Mouse (Mus musculus) thymus, postnatal 4 days (tissue): Measurements from ENCODE around the gene Pak4.

ENCODE experiments used
- DNase-seq: peaks from one replicate; pipeline ENCODE4 v3.0.0; 2021

The Pak4 gene

GRCm38 (mm10) chr7:28587644-28588043, 10.3 kb downstream of the Pak4 start:
- DNase-seq, result no peak

DNA sequence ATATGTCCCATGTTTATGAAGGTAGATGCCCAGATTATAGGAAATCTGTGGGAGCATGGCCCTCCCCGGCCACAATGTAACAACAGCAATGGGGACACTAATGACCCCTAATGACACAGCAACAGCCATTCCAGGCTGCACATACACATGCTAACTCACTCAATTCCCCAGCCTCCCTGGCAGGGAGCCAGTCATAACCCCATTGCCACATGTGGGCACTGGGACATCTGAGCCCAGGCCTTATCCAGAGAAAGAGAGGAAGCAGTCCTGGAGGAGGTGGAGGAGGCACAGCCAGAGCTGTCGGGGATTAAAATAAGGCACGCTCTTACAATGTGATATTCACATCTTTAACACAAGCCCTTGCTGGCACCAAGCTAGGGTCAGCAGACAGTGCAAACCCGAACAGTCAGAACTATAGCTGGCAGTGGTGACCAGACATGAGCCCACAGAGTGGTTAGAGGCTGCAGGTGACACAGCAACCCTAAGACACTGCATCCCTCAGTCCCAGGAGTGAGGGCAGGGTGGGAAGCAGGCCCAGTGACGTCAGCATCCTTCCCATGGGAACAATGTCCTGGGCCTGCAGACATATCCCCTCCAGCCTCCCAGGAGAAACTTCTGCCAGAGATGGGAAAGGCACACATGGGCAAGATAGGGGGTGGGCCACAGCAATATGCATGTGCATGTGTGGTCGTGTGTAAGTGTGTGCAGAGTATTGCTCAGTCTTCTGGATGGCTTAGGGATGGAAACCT, 11.1 kb downstream of the Pak4 start:
- DNase-seq, result no peak

DNA sequence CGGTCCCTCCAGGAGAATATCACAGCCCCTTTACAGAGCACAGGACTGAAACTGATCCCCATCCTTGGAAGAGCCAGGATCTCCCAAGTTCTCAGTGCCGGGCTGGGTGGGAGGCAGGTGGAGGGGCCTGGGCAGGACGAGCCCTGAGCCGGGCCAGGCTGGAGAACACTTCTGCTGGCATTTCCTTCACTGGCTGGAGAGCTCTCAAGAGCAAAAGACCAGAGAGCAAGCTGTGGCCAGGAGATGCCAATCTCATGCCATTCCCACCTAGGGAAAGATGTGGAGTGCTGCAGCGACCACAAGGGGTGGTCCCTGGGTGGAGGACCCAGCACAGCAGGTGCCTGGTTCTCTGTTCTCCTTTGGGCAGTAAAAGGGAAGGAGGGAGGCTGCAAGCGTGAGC, 13.0 kb downstream of the Pak4 start:
- DNase-seq, result no peak

- no peak for DNase-seq
Measured at GRCm38 (mm10) chr7:28584468-28584867, 13.5 kb downstream of the Pak4 start.

- no peak for DNase-seq
Measured at GRCm38 (mm10) chr7:28583570-28584344, 14.2 kb downstream of the Pak4 start.

DNA sequence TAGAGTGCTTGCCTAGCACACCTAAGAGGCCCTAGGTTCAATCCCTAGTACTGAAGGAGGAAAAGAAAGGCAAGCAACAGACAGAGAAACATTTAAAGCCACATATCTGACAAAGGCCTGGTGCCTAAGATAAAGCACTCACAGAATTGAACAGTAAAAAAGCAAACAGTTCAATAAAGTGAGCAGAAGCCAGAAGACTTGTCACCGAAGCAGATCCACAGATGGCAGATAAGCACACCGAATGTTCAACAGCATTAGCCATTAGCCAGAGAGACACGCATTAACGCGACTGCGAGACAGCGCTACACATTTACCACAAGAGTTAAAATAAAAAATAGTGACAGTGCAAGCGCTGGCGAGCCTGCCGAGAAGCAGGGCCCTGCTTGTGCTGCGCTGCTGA, 15.1 kb downstream of the Pak4 start:
- DNase-seq, result no peak

DNA sequence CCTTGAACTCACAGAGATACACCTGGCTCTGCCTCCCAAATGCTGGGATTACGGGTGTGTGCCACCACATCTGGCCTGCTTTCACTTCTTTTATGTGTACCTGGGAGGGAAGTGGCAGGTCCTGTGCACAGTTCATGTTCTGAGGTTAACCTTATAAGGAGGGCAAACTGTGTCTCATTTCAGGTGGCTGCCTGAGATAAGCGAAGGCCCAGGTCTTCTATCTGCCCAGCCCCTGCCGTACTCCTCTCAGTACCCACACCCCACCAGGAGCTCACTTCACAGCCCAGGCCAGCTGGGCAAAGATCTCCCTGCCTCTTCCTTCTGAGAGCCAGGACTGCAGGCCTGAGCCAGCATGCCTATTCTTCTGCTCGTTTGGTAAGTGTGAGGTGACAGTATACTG, 16.3 kb downstream of the Pak4 start:
- no peak for DNase-seq

- no peak for DNase-seq
Measured at GRCm38 (mm10) chr7:28579826-28580225, 18.2 kb downstream of the Pak4 start.

- no peak for DNase-seq
Measured at GRCm38 (mm10) chr7:28578543-28579053, 19.4 kb downstream of the Pak4 start.

DNA sequence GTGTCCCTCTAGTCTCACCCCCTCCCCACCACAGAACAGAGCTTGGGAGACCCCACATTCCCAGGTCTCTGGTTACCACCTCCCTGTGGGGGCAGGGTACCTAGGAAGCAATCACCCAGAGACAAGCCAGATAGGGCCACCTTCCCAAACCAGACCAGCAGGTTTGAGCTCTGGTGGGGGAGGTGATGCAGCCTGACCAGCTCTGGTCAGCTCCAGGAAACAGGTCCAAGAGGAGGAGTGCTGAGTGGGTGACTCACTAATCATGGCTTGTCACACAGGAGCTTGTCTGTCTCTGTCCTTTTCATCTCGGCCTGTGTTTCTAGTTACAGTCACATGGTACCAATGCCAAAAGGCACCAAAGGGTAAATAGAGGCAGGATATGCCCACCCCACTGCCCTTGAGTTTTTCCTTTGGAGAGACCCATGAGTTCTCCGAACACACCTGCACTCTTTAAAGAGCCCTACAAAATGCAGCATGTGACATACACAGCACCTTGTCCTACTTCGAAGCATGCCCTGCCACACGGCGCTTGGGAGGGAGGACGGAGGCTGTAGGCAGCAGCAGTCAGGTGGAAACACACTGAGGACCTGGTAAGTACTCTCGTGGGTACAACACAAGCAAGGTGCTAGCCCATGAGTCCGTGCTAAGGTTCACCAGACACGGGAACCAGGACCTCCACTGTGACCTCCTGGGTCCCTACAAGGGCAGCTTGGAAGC, 20.0 kb downstream of the Pak4 start:
- DNase-seq, result no peak

- no peak for DNase-seq
Measured at GRCm38 (mm10) chr7:28576271-28576914, 21.6 kb downstream of the Pak4 start.

DNA sequence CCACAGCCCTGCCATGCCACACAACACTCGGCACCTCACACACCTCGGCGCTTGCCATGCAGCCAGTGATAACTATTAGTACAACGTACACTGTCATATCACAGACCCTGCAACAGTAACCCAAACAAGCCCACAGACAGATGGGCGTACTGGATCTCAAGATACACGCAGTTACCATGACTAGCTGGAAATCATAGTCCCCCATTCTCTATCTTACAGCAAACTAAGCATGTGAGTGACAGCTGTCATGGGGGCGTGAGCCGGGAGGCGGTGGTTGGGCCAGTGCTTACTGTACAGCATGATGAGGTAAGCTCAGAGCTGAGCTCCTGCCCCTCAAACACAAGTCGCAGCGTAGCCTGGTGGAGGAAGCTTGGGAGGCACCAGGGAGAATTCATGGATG, 22.4 kb downstream of the Pak4 start:
- no peak for DNase-seq

- DNase-seq, result no peak
Measured at GRCm38 (mm10) chr7:28573236-28573635, 24.7 kb downstream of the Pak4 start.

- no peak for DNase-seq
Measured at GRCm38 (mm10) chr7:28572689-28573088, 25.3 kb downstream of the Pak4 start.

DNA sequence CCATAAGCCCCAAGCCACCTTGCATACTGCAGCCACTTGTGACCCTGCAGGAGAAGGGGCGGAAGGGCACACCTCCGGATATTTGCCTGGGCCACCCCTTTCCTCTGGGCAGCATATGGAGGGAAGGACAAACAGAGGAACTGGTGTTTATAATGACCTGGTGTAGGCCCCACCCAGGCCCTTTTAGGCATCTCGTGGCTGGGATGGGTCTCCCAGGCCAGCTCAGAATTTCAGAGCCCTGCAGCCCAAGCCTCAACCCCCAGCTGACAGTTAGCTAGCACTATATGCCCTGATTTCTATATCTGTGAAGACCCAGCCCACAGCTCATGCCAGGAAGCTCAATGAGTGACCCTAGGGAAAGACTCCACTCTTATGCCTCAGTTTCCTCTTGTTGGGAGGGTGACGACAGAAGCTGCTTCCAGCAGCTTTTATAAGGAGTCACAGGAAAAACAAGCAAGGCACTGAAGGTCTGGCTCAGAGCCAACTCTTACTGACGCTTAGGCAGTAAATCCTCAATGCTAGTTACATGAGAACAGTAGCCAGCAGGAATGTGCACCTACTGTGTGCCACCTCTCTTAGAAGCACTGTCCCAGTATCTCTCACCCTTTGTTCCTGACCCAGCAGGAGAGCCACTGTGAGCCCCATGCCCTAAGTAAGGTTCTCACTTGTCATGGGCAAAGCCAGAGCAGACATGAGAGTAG, 26.9 kb downstream of the Pak4 start:
- no peak for DNase-seq

DNA sequence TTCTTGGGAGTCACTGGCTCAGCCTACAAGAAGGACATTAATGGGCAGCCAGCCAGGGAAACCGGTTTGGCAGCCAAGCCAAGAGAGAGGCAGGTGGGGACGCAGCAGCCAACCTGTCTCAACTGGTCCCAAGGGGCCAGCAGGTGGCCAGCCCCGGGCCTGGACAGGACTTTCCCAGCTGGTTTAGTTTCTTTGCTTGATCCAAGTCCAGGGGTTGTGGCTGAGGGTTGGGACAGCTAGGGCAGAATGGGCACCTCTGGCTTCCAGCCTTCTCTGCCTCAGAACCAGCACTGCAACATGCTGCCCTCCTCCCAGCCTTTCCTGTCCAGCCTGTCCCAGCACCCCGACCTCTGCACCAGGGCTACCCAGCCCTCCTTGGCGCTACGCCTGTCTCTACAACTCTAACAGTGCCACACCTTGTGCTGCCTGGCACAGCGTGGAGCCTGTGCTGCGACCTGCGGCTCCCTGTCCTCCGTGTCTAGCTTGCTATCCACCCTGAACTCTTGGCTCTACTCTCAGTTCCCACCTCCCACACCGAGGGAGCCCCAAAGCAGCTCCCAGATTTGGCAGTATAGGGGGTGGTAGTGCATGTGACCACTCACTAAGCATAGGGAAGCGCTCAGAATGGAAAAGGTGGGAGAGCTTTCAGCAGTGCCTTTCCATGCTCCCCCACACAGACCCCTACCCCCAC, 27.5 kb downstream of the Pak4 start:
- no peak for DNase-seq

DNA sequence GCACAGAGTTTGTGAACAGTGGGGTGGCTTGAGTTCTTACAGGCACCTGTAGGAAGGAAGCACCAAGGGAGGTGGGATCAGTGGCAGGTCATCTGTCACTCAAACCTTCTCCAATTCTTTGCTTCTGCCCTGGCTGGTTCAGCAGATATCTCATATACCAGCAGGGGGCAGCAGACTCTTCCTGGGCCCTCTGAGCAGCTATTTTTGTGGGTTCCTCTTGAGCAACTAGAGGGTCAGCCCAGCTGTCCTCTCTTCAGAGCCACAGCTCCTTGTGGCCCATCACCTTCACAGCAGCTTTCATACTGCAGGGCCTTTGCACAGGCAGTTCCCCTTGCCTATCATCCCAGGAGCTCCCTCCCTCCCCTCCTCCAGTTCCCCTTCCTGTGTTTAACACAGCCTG, 29.7 kb downstream of the Pak4 start:
- DNase-seq, result peak; percentile 80

- DNase-seq, result no peak
Measured at GRCm38 (mm10) chr7:28567539-28567938, 30.4 kb downstream of the Pak4 start.

- DNase-seq, result peak; percentile 63
Measured at GRCm38 (mm10) chr7:28565407-28565806, 32.6 kb downstream of the Pak4 start.

- no peak for DNase-seq
Measured at GRCm38 (mm10) chr7:28562951-28563350, 35.0 kb downstream of the Pak4 start.

- DNase-seq, result no peak
Measured at GRCm38 (mm10) chr7:28562371-28562770, 35.6 kb downstream of the Pak4 start.

GRCm38 (mm10) chr7:28561967-28562366, 36.0 kb downstream of the Pak4 start:
- no peak for DNase-seq
